Mouse (Mus musculus): ENCODE results near the gene Rcsd1.

GRCm38 (mm10) chr1:165701562-165701961 is 8.0 kb downstream of the Rcsd1 start:
- TF ChIP-seq CTCF (IDR thresholded peaks at IDR 0.05; ENCODE audit: extremely low read depth, insufficient read depth, low read length), result no peak
- no peak for TF ChIP-seq POLR2A (IDR thresholded peaks at IDR 0.05; ENCODE audit: extremely low read depth, insufficient read depth, low read length)
